Mouse (Mus musculus) adrenal gland, adult 8-10 months (tissue): ENCODE measurements around the gene Gys1. TPM values are rescaled to one million over a fixed set of nuclear protein-coding genes. Genes with fewer than 3 reads are reported as not detected.
"Not testable (repeated sequence)": the region's sequence is repeated elsewhere in the genome, so short reads cannot be mapped to it uniquely, and the experiment has no call there.

Experiments
- DNase-seq: peaks from one replicate; pipeline ENCODE4 v3.0.0; 2022
- total RNA-seq, 4 experiments: library from RNA; stranded (reverse); gene quantifications; 2 replicates each; pipeline ENCODE4 v1.2.4; 2022

Gys1 gene
- 10 to 100 TPM; 28.5 to 33.9 (median 29.8) TPM for total RNA-seq

DNA sequence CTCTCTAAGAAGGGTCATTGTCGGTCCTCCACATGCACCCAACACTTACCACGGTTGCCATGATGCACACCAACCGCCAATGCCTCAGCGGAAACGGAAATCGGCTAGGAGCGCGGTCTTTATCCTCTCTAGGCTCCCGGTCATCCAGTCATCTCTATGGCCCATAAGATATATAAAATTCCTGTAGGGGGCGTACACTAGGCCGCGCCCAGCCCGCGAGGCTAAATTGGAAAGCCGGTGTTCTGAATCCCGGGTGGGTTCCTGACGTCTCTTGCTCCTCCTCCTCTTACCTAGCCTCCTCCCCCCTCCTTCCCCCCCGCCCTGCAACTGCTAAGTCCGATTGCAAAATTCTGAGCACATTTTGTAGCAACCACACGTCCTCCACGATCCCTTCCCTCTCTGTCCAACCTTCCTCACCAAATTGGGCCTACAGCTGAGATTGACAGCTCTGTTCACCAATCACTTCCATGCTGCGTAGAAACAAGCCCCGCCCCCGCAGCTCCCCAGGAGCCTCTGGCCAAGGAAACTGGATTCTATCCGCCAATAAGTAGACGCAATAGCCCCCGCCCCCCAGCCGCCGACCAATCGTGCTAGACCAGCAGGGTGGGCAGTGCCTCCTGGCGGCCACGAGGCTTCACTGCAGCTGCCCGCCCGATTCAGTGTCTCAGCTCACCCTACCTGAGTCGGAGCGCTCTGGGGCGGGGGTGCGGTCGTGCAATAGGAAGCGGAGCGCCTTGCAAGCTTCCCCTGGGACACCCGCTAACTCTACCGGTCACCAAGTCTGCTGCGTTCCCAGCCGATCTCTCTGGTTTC is at the start of gene Gys1:
Gene Gys1 (plus strand): TSS at position 642 of the 813 bp plus-strand sequence.
- DNase-seq = peak; percentile 100

DNA sequence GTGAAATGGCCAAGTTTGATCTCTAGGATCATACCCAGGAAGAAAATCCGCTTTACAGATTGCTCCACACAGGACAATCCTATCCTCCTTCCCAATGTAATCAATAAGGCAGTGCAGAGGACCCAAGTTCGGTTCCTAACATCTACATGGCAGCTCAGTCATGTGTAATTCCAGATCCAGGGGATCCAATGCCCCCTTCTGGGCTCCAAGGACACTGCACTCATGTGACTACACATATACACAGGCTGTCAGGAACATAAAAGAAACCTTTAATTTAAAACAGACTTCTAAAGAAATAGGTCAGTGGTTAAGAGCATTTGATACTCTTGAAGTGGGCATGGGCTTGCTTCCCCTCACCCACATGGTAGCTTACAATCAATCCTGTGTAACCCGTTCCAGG is 48.6 kb upstream of the Gys1 start:
- DNase-seq = no peak

DNA sequence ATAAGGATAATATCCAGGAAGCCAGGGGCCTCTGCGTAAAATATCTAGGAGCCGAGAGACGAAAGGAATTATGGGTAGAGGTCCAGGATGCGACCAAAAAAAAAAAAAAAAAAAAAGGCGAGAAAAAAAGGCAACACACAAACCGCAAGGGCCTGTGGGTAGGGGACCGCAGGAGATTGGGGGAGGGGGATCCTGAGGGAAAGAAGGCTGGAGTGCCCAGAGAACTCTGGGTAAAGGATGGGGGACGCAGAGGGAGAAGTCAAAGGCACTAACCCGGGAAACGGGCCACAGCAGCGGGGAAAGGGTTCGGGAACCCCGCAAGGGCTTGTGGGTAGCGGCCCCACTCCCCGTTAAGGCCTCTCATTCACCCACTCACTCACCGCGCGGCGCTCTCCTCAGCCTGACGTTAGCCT is 39.5 kb upstream of the Gys1 start:
- no peak for DNase-seq

DNA sequence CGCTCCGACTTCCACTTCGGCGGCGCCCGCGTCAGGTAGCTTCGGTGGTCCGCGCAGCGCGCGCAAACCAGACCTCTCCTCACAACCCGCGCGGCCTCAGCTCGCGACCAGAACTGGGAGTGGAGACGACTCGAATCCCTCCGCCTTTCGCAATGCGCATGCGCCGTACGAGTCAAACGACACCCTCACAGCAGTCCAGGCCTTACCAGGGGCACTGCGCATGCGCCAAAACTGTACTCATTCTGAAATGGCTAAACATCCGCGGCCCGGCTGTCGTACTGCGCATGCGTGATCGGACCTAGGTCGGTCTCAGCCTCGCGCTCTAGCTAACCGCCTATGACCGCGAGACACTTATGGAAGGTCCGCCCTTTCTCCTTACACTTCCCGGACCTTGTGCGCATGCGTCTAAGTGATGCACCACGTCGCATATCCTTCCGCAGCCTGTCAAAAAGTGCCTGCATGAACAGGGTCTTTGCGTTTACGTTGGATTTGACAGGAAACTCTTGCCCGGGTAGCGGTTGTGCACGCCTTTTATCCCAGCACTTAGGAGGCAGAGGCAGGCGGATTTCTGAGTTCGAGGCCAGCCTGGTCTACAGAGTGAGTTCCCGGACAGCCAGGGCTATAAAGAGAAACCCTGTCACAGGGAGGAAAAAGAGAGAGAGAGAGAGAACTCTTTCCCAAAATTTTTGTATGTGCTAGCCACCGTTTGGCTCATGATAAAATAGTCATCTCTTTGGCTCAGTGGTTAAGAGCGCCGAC is 38.9 kb upstream of the Gys1 start, which contains the start of gene Snrnp70:
Gene Snrnp70 (minus strand): TSS at position 165 of the 759 bp plus-strand sequence.
- peak; percentile 100 for DNase-seq

GRCm38 (mm10) chr7:45396337-45396775 is 38.3 kb upstream of the Gys1 start:
- DNase-seq = not testable (repeated sequence)

GRCm38 (mm10) chr7:45396787-45397186 is 37.9 kb upstream of the Gys1 start:
- DNase-seq = no peak

- DNase-seq = no peak
Observed at GRCm38 (mm10) chr7:45401521-45402085, 33.0 kb upstream of the Gys1 start.

DNA sequence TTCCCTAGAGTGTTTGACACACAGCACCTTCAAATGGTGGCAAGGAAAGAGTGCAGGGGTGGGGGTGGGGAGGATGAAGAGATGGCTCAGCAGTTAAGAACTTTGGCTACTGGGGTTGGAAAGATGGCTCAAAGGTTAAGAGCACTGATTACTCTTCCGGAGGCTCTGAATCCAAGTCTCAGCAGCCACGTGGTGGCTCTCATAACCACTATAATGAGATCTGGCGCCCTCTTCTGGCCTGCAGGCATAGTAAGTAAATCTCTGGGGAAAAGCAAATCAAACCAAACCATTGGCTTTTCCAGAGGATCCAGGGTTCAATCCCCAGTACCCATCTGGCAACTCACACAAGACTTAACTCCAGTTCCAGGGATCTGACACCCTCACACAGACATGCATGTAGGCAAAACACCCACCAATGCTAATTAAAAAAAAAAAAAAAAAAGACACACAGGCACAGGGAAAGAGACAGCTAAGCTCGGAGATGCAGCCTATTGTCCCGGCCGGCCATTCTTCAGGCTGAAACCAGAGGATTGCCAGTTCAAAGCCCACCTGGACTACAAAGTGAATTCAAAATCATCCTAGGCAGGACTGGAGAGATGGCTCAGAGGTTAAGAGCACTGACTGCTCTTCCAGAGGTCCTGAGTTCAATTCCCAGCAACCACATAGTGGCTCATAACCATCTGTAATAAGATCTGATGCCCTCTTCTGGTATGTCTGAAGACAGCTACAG is 30.9 kb upstream of the Gys1 start:
- no peak for DNase-seq

GRCm38 (mm10) chr7:45405091-45406075 is 29.3 kb upstream of the Gys1 start, which contains the start of gene Kcna7:
TSS of gene Kcna7 (plus strand) at chr7:45405653.
- peak; percentile 44 for DNase-seq

DNA sequence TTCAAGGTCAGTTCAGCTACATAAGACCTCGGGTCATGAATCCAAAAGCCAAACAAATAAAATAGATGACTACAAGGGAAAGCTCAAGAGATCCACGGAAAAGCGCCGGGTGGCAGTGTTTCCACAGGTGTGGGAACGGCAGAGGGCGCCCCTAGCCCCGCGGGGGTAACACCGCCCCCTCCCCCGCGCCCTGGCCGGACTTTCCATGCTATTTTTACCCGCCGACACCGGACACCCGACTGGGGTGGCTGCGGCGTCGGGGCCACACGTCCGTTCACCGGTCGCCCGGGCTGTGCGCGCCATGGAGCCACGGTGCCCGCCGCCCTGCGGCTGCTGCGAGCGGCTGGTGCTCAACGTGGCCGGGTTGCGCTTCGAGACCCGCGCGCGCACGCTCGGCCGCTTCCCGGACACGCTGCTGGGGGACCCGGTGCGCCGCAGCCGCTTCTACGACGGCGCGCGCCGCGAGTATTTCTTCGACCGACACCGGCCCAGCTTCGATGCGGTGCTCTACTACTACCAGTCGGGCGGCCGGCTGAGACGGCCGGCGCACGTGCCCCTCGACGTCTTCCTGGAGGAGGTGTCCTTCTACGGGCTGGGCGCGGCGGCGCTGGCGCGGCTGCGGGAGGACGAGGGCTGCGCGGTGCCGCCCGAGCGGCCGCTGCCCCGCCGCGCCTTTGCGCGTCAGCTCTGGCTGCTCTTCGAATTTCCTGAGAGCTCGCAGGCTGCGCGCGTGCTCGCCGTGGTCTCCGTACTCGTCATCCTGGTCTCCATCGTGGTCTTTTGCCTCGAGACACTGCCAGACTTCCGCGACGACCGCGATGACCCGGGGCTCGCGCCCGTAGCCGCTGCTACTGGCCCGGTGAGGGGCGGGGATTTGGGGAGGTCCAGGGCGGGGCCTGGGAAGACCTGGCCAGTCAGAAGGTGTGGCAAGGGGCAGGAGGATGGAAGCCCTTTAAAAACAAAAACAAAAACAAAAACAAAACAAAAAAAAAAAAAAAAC is 28.2 kb upstream of the Gys1 start:
- no peak for DNase-seq

DNA sequence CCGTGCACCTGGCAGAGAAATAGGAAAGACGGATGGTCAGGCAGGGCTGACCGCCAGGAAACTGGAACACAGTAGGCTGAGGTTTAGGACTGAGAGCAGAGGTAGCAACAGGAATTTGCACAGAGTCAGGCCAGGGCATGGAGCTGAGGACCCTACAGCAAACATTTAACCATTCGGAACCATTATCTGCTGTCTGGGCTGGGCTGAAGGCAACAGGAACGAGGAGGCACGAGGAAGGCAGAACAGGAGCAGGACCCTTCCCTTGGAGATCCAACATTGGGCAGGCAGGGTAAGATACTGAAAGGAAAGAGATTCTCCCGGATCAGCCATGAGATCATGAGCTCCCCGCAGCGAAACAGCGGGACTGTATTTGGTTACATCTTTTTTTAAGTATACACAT is 26.8 kb upstream of the Gys1 start:
- DNase-seq = no peak

GRCm38 (mm10) chr7:45408351-45408750 is 26.3 kb upstream of the Gys1 start:
- no peak for DNase-seq

DNA sequence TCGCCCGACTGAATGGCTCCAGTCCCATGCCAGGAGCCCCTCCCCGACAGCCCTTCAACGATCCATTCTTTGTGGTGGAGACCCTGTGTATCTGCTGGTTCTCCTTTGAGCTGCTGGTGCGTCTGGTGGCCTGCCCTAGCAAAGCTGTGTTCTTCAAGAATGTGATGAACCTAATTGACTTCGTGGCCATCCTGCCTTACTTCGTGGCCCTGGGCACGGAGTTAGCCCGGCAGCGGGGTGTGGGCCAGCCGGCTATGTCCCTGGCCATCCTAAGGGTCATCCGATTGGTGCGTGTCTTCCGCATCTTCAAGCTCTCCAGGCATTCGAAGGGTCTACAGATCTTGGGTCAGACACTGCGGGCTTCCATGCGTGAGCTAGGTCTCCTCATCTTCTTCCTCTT is 25.7 kb upstream of the Gys1 start:
- no peak for DNase-seq

GRCm38 (mm10) chr7:45409497-45410163 is 25.0 kb upstream of the Gys1 start:
- DNase-seq = no peak

DNA sequence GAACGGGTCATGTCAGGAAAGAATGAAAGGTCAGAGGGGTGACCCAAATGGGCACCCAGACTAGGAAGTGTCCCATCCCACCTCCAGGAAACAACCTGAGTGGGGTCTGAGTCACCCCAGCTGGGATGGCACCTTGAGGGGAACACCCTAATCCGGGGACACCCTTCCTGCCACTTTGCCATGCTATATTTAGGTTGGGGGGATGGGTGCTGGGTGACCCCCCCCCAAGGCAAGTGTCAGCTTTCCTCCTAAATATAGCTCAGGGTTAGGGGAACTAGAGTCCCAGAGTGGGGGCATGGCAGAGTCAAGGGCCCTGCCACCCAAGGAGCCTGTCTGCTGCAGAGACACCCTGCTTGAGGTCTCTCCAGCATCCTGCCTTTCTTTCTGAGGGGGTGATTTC is 22.2 kb upstream of the Gys1 start:
- no peak for DNase-seq

DNA sequence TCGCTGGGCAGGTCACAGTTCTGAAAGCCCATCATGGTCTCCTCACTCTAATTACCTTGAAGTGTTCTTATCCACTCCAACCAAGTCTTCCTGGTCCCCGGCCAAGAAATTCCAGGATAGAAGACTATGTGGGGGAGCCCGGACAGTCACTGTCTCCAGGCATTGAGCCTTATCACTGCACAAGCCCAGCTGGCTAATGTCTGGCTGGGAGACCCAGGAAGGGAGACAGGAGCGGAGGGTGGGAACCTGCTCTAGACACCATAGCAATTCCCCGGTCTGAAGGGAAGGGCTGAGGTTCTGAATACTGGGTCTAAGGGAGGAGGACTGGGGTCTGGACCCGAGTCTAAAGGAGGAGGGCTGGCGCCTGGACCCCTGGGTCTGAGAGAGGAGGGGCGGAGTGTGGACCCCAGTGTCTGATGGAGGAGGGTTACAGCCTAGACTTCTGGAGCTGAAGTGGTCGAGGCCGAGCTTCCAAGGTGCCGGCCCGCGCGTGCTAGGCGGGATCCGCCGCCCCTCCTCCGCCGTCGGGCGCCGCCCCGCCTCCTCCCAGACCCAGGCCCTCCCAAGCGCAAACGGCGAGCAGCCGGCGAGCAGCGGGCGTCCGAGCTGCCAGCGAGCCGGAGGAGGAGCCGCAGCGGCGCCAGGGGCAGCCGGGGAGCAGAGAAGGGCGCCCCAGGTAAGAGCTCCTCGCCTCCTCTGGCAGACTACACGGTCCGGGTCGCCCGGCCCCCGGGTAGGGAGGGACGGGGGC is 21.4 kb upstream of the Gys1 start, which contains the start of gene Ntf5:
Gene Ntf5 (plus strand): TSS at position 583 of the 751 bp plus-strand sequence.
- no peak for DNase-seq

GRCm38 (mm10) chr7:45413864-45414739 is 20.5 kb upstream of the Gys1 start:
- DNase-seq = no peak
